Mouse (Mus musculus): ENCODE data around the gene Nop9. TPM values are rescaled to one million over a fixed set of nuclear protein-coding genes. Genes with fewer than 3 reads are reported as not detected.

Gene Nop9
- polyA plus RNA-seq (2015; fragmentation: Nextera tagmentation; extraction: Ambion mirVana), result 16.2 and 19.5 TPM in 2 replicates

GRCm38 (mm10) chr14:55745180-55745860, at the start of gene Nop9, which contains the start of gene Dhrs1:
Gene Nop9 (plus strand): TSS chr14:55745693.
Gene Dhrs1 (minus strand): TSS chr14:55745690.
- 1% methylated on average over 48 of the region's 48 CpGs for WGBS
- peak within 1 kb of the TSS; percentile 84 for H3K4me2 ChIP-seq (replicated peaks; ENCODE audit: low read depth, low read length)
- TF ChIP-seq CTCF (IDR thresholded peaks at IDR 0.05) (0 out of 2 replicates have a peak, but pooled peaks have one; percentile 7), EP300 (IDR thresholded peaks at IDR 0.05) (no peak)
- H3K9me3 ChIP-seq (ENCODE audit: low read length), result no peaks in the 10 kb centered on the region
- peaks cover 26% of the 10 kb centered on the region for H3K36me3 ChIP-seq (ENCODE audit: insufficient read depth, low read length)
- peak; percentile 94 for DNase-seq (ENCODE audit: low spot score)
- H3K27ac ChIP-seq (ENCODE audit: low read length), result peak within 1 kb of the TSS; percentile 57
- H3K9ac ChIP-seq (replicated peaks; ENCODE audit: low read depth), result peak within 1 kb of the TSS; percentile 66
- peak within 1 kb of the TSS; percentile 88 for H3K4me3 ChIP-seq (ENCODE audit: low read depth, low read length)
- peak; percentile 95 for ATAC-seq
- peaks cover 9% of the 10 kb centered on the region; the same call in 1 of the 2 replicates for H3K4me1 ChIP-seq (ENCODE audit: insufficient read depth, low read depth, low read length)
- H3K27me3 ChIP-seq (replicated peaks; ENCODE audit: insufficient read depth, low read length), result no peaks in the 10 kb centered on the region

DNA sequence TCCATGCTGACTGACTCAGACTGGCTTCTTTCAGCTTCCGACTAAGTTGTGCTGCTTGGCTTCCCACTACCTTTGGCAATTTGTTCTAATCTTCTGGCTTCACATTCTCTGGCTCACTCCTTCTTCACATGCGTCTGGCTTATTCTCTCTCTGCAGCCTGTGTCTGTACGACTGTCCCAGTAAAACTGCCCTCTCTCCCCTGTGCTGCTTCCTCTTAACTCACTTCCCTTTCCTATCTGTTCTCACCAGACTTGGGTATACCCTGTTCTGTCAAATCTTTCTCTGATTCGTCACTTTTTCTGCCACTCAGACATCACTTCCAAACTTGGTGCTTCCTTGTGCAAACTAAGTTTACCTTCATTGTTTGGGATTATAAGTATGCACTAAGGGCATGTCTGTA, 48.3 kb upstream of the Nop9 start:
- no peak for DNase-seq (ENCODE audit: low spot score)

DNA sequence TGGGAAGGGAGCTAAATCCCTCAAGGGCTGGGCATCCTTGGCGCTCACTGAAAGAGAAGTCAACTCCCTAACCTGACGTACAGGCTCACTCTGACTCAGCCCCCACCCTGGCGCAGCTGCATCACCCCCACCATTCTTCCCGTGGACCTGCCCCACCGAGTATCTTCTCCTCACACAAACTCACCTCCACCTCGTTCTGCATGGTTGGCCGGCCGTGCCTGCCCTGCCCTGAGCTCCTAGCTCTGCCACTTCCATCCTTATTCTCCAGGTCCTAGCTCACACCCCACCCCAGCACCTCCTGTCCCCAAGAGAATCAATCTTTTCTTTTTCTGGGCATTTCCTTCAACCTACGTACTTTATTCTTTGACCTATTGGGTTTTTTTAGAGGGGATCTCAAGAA, 44.4 kb upstream of the Nop9 start:
- Histone ChIP-seq H3K36me3 (ENCODE audit: insufficient read depth, low read length) (no peaks in the 10 kb centered on the region), H3K4me1 (ENCODE audit: insufficient read depth, low read depth, low read length) (no peaks in the 10 kb centered on the region), H3K27ac (ENCODE audit: low read length) (no peak overlapping the region), H3K9me3 (ENCODE audit: low read length) (no peaks in the 10 kb centered on the region), H3K9ac (replicated peaks; ENCODE audit: low read depth) (no peak overlapping the region), H3K27me3 (replicated peaks; ENCODE audit: insufficient read depth, low read length) (no peaks in the 10 kb centered on the region), H3K4me2 (replicated peaks; ENCODE audit: low read depth, low read length) (no peak overlapping the region), H3K4me3 (ENCODE audit: low read depth, low read length) (no peak overlapping the region)
- WGBS, result 52% methylated on average over 9 of the region's 9 CpGs
- ATAC-seq (no peak), DNase-seq (ENCODE audit: low spot score) (no peak)
- no peak for TF ChIP-seq EP300 (IDR thresholded peaks at IDR 0.05)
- TF ChIP-seq CTCF (IDR thresholded peaks at IDR 0.05), result no peak

More for the DNA sequence above, 48.3 kb upstream of the Nop9 start:
- Histone ChIP-seq H3K4me2 (replicated peaks; ENCODE audit: low read depth, low read length) (no peak overlapping the region), H3K4me1 (ENCODE audit: insufficient read depth, low read depth, low read length) (no peaks in the 10 kb centered on the region), H3K9me3 (ENCODE audit: low read length) (no peaks in the 10 kb centered on the region), H3K4me3 (ENCODE audit: low read depth, low read length) (no peak overlapping the region), H3K27me3 (replicated peaks; ENCODE audit: insufficient read depth, low read length) (no peaks in the 10 kb centered on the region), H3K27ac (ENCODE audit: low read length) (no peak overlapping the region), H3K9ac (replicated peaks; ENCODE audit: low read depth) (no peak overlapping the region), H3K36me3 (ENCODE audit: insufficient read depth, low read length) (no peaks in the 10 kb centered on the region)
- no peak for TF ChIP-seq CTCF (IDR thresholded peaks at IDR 0.05)
- 64% methylated on average over 4 of the region's 4 CpGs for WGBS
- ATAC-seq, result no peak

GRCm38 (mm10) chr14:55702761-55703160, 42.7 kb upstream of the Nop9 start:
- ATAC-seq, result peak; percentile 40; the same call in 1 of the 2 replicates
- 41% methylated on average over 6 of the region's 6 CpGs for WGBS
- no peak overlapping the region for H3K27ac ChIP-seq (ENCODE audit: low read length)

DNA sequence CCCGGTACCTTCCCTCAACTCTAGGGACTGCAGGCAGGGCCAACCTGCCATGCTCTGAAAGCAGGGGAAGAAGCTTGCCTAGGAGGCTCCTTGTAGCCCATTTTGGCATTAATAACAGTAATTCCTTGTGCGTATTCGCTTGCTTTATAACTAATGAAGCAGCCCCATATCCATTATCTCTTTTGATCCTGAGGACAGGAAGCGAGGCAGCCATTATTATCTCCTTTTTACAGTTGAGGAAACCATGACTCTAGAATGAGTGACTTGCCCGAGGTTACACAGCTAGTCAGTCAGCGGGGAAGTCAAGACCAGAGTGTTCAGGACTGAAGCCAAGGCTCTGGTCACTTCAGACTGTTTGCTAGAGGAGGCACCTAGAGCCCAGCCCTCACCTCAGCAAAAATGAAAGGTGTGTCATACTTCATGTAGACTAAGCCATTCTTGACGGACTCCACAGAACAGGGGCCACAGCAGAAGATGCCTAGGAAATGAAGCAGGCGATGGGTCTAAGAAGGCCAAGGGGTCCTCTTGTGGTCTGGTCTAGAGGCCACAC, 39.4 kb upstream of the Nop9 start:
- peak; percentile 74 for DNase-seq (ENCODE audit: low spot score)
- H3K27ac ChIP-seq (ENCODE audit: low read length), result peak overlapping the region; percentile 60
- TF ChIP-seq CTCF (IDR thresholded peaks at IDR 0.05) (no peak), EP300 (IDR thresholded peaks at IDR 0.05) (no peak)

More at GRCm38 (mm10) chr14:55702761-55703160, 42.7 kb upstream of the Nop9 start:
- TF ChIP-seq EP300 (IDR thresholded peaks at IDR 0.05) (no peak), CTCF (IDR thresholded peaks at IDR 0.05) (no peak)
- H3K4me1 ChIP-seq (ENCODE audit: insufficient read depth, low read depth, low read length), result no peaks in the 10 kb centered on the region
- no peaks in the 10 kb centered on the region for H3K9me3 ChIP-seq (ENCODE audit: low read length)
- no peak overlapping the region for H3K9ac ChIP-seq (replicated peaks; ENCODE audit: low read depth)
- no peak overlapping the region for H3K4me2 ChIP-seq (replicated peaks; ENCODE audit: low read depth, low read length)
- no peak for DNase-seq (ENCODE audit: low spot score)
- H3K4me3 ChIP-seq (ENCODE audit: low read depth, low read length), result no peak overlapping the region
- H3K36me3 ChIP-seq (ENCODE audit: insufficient read depth, low read length), result no peaks in the 10 kb centered on the region
- H3K27me3 ChIP-seq (replicated peaks; ENCODE audit: insufficient read depth, low read length), result no peaks in the 10 kb centered on the region

DNA sequence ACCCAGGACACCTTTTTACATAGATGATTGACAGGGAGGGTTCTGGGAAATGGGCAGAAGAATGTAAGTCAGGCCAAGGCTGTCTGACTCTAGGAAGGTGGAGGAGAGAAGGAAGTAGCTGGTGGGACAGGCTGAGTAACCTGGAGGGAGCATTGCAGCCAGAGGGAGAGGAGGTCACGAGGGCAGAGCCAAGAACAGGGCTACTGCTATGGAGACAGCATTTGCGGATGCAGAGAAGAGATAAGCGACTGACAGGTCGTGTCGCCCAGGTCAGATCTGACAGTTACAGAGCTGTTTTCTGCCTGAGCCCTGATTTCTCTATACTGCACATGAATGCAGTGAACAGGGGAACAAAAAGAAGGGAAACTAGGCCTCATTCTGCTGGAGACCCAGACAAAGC, 38.1 kb upstream of the Nop9 start:
- H3K27ac ChIP-seq (ENCODE audit: low read length), result no peak overlapping the region
- H3K4me3 ChIP-seq (ENCODE audit: low read depth, low read length), result no peak overlapping the region
- ATAC-seq (no peak), DNase-seq (ENCODE audit: low spot score) (no peak)
- 72% methylated on average over 5 of the region's 5 CpGs for WGBS
- no peak overlapping the region for H3K9ac ChIP-seq (replicated peaks; ENCODE audit: low read depth)
- no peak overlapping the region for H3K4me2 ChIP-seq (replicated peaks; ENCODE audit: low read depth, low read length)
- no peak for TF ChIP-seq EP300 (IDR thresholded peaks at IDR 0.05)
- TF ChIP-seq CTCF (IDR thresholded peaks at IDR 0.05), result no peak
- no peaks in the 10 kb centered on the region for H3K27me3 ChIP-seq (replicated peaks; ENCODE audit: insufficient read depth, low read length)
- no peaks in the 10 kb centered on the region for H3K36me3 ChIP-seq (ENCODE audit: insufficient read depth, low read length)
- H3K4me1 ChIP-seq (ENCODE audit: insufficient read depth, low read depth, low read length), result peaks cover under 1% of the 10 kb centered on the region; the same call in 1 of the 2 replicates
- H3K9me3 ChIP-seq (ENCODE audit: low read length), result no peaks in the 10 kb centered on the region

More for the DNA sequence above, 39.4 kb upstream of the Nop9 start:
- Histone ChIP-seq H3K9me3 (ENCODE audit: low read length) (no peaks in the 10 kb centered on the region), H3K36me3 (ENCODE audit: insufficient read depth, low read length) (no peaks in the 10 kb centered on the region), H3K4me2 (replicated peaks; ENCODE audit: low read depth, low read length) (no peak overlapping the region), H3K9ac (replicated peaks; ENCODE audit: low read depth) (no peak overlapping the region), H3K4me3 (ENCODE audit: low read depth, low read length) (no peak overlapping the region), H3K27me3 (replicated peaks; ENCODE audit: insufficient read depth, low read length) (no peaks in the 10 kb centered on the region), H3K4me1 (ENCODE audit: insufficient read depth, low read depth, low read length) (no peaks in the 10 kb centered on the region)
- peak; percentile 84 for ATAC-seq
- 77% methylated on average over 8 of the region's 8 CpGs for WGBS

Data from lung, postnatal 0 days (tissue).